Mouse (Mus musculus) myocyte (in vitro differentiated cells): ENCODE measurements around the gene Cenpf. TPM values are rescaled to one million over a fixed set of nuclear protein-coding genes. Genes with fewer than 3 reads are reported as not detected.
A peak's percentile ranks its signal among the peaks of the same experiment; 100 is the strongest.

Source experiments
- H3K27me3 ChIP-seq: one replicate; pipeline ENCODE4 v1.6.1; 2011; ENCODE audit not compliant: control insufficient read depth, insufficient read depth, insufficient read length
- H3K36me3 ChIP-seq: one replicate; pipeline ENCODE4 v1.6.1; 2011; ENCODE audit not compliant: control insufficient read depth, insufficient read depth
- H3K4me2 ChIP-seq: one replicate; pipeline ENCODE4 v1.6.1; 2011; ENCODE audit warnings: low read depth, control low read depth
- H3K4me3 ChIP-seq: one replicate; pipeline ENCODE4 v1.5.1; 2011; ENCODE audit warnings: mild to moderate bottlenecking, control low read depth, moderate library complexity
- H3K79me2 ChIP-seq: one replicate; pipeline ENCODE4 v1.6.1; 2011; ENCODE audit not compliant: control insufficient read depth, insufficient read depth
- H3ac ChIP-seq: one replicate; pipeline ENCODE4 v1.6.1; 2011; ENCODE audit not compliant: control insufficient read depth, insufficient read length
- CEBPB ChIP-seq: IDR thresholded peaks from 2 replicates; pipeline ENCODE4 v1.6.1; 2011; ENCODE audit warnings: mild to moderate bottlenecking, moderate library complexity; ENCODE audit not compliant: poor library complexity, insufficient read depth, severe bottlenecking
- E2F4 ChIP-seq: IDR thresholded peaks from one replicate; pipeline ENCODE4 v1.6.1; 2011; ENCODE audit warnings: mild to moderate bottlenecking, control low read depth, moderate library complexity; ENCODE audit not compliant: insufficient read depth
- MAX ChIP-seq: IDR thresholded peaks from one replicate; pipeline ENCODE4 v1.6.1; 2011; ENCODE audit warnings: low read depth, mild to moderate bottlenecking, control low read depth
- MYOD1 ChIP-seq, 3 experiments: IDR thresholded peaks; one replicate each; pipeline ENCODE4 v1.6.1; 2011; ENCODE audit warnings: control low read depth in 2 of 3, low read depth in 2 of 3, mild to moderate bottlenecking in 2 of 3, moderate library complexity in 1 of 3; ENCODE audit not compliant: insufficient read length in 2 of 3, control insufficient read depth in 1 of 3
- MYOG ChIP-seq, 3 experiments: IDR thresholded peaks; one replicate each; pipeline ENCODE4 v1.6.1; 2011; ENCODE audit warnings: control low read depth in 2 of 3, low read depth in 2 of 3, mild to moderate bottlenecking in 2 of 3; ENCODE audit not compliant: insufficient read length in 2 of 3, control insufficient read depth in 1 of 3, insufficient read depth in 1 of 3
- POLR2A ChIP-seq: IDR thresholded peaks from one replicate; pipeline ENCODE4 v1.6.1; 2011; ENCODE audit warnings: low read depth, mild to moderate bottlenecking, control low read depth, moderate library complexity; ENCODE audit not compliant: insufficient read length
- POLR2AphosphoS2 ChIP-seq: IDR thresholded peaks from one replicate; pipeline ENCODE4 v1.6.1; 2011; ENCODE audit warnings: low read depth, control low read depth; ENCODE audit not compliant: insufficient read length
- REST ChIP-seq: IDR thresholded peaks from one replicate; pipeline ENCODE4 v1.6.1; 2011; ENCODE audit warnings: mild to moderate bottlenecking, control low read depth, moderate library complexity; ENCODE audit not compliant: insufficient read depth, insufficient read length
- SRF ChIP-seq: IDR thresholded peaks from one replicate; pipeline ENCODE4 v1.6.1; 2011; ENCODE audit warnings: low read depth; ENCODE audit not compliant: control insufficient read depth, insufficient read length
- TCF12 ChIP-seq: IDR thresholded peaks from one replicate; pipeline ENCODE4 v1.6.1; 2011; ENCODE audit warnings: mild to moderate bottlenecking, control low read depth; ENCODE audit not compliant: poor library complexity, insufficient read depth, severe bottlenecking
- TCF3 ChIP-seq: IDR thresholded peaks from one replicate; pipeline ENCODE4 v1.6.1; 2011; ENCODE audit warnings: low read depth, control low read depth; ENCODE audit not compliant: insufficient read length
- USF1 ChIP-seq: IDR thresholded peaks from one replicate; pipeline ENCODE4 v1.6.1; 2011; ENCODE audit warnings: low read depth, mild to moderate bottlenecking, control low read depth, moderate library complexity
- polyA plus RNA-seq: library from polyadenylated mRNA; unstranded; fragments of >200 nt; fragmentation: generic; extraction: Trizol; gene quantifications from one replicate; pipeline ENCODE4 v1.2.1, GENCODE M21; 2012; ENCODE audit warnings: missing spikeins

Cenpf gene
- polyA plus RNA-seq, 1 experiment = 2.2 TPM

GRCm38 (mm10) chr1:189715915-189716797 is 28.3 kb upstream of the Cenpf start:
- Histone ChIP-seq H3K4me2 (peak overlapping the region; percentile 71), H3ac (no peak overlapping the region), H3K27me3 (no peaks in the 10 kb centered on the region), H3K36me3 (no peaks in the 10 kb centered on the region), H3K4me3 (no peak overlapping the region), H3K79me2 (no peaks in the 10 kb centered on the region)
- TF ChIP-seq TCF3 = no peak
- TF ChIP-seq SRF = no peak
- TF ChIP-seq MAX = no peak
- TF ChIP-seq USF1 = no peak
- TF ChIP-seq POLR2A = no peak
- TF ChIP-seq TCF12 = no peak
- no peak for TF ChIP-seq CEBPB

- no peak overlapping the region for H3K4me2 ChIP-seq
Observed at GRCm38 (mm10) chr1:189709001-189709400, 21.1 kb upstream of the Cenpf start.

GRCm38 (mm10) chr1:189707419-189707818 is 19.5 kb upstream of the Cenpf start:
- Histone ChIP-seq H3K27me3 (no peaks in the 10 kb centered on the region), H3K4me2 (no peak overlapping the region), H3K36me3 (no peaks in the 10 kb centered on the region), H3ac (no peak overlapping the region), H3K4me3 (no peak overlapping the region), H3K79me2 (no peaks in the 10 kb centered on the region)
- TF ChIP-seq REST (no peak), MYOG (IDR thresholded peaks at IDR 0.05; ENCODE audit: control insufficient read depth in 1 of 3, insufficient read depth in 1 of 3, insufficient read length in 2 of 3, low read depth in 2 of 3) (no peak), TCF12 (no peak), POLR2AphosphoS2 (no peak), SRF (no peak), MAX (no peak), CEBPB (no peak), POLR2A (no peak), E2F4 (no peak), USF1 (no peak), MYOD1 (IDR thresholded peaks at IDR 0.05; ENCODE audit: control insufficient read depth in 1 of 3, insufficient read length in 2 of 3, low read depth in 2 of 3) (no peak), TCF3 (no peak)

More at GRCm38 (mm10) chr1:189709001-189709400, 21.1 kb upstream of the Cenpf start:
- TF ChIP-seq MYOD1 (IDR thresholded peaks at IDR 0.05; ENCODE audit: control insufficient read depth in 1 of 3, insufficient read length in 2 of 3, low read depth in 2 of 3) = no peak
- no peak for TF ChIP-seq REST
- TF ChIP-seq MAX = no peak
- no peak for TF ChIP-seq E2F4
- no peak for TF ChIP-seq USF1
- TF ChIP-seq POLR2AphosphoS2 = no peak
- TF ChIP-seq CEBPB = no peak
- TF ChIP-seq TCF3 = no peak
- TF ChIP-seq SRF = no peak
- Histone ChIP-seq H3K4me3 (no peak overlapping the region), H3K79me2 (no peaks in the 10 kb centered on the region), H3ac (no peak overlapping the region), H3K36me3 (no peaks in the 10 kb centered on the region), H3K27me3 (no peaks in the 10 kb centered on the region)

- Histone ChIP-seq H3K36me3 (no peaks in the 10 kb centered on the region), H3K4me3 (no peak overlapping the region), H3K79me2 (no peaks in the 10 kb centered on the region), H3K27me3 (no peaks in the 10 kb centered on the region), H3K4me2 (no peak overlapping the region), H3ac (no peak overlapping the region)
- TF ChIP-seq POLR2A (no peak), TCF3 (no peak), POLR2AphosphoS2 (no peak), REST (no peak), MYOG (IDR thresholded peaks at IDR 0.05; ENCODE audit: control insufficient read depth in 1 of 3, insufficient read depth in 1 of 3, insufficient read length in 2 of 3, low read depth in 2 of 3) (no peak), SRF (no peak), USF1 (no peak)
Observed at GRCm38 (mm10) chr1:189707014-189707413, 19.1 kb upstream of the Cenpf start.

- Histone ChIP-seq H3K4me2 (no peak overlapping the region), H3ac (no peak overlapping the region), H3K4me3 (no peak overlapping the region), H3K79me2 (no peaks in the 10 kb centered on the region), H3K27me3 (no peaks in the 10 kb centered on the region), H3K36me3 (no peaks in the 10 kb centered on the region)
- no peak for TF ChIP-seq CEBPB
- TF ChIP-seq REST = no peak
- TF ChIP-seq TCF12 = no peak
- no peak for TF ChIP-seq MYOD1 (IDR thresholded peaks at IDR 0.05; ENCODE audit: control insufficient read depth in 1 of 3, insufficient read length in 2 of 3, low read depth in 2 of 3)
- no peak for TF ChIP-seq USF1
- no peak for TF ChIP-seq MYOG (IDR thresholded peaks at IDR 0.05; ENCODE audit: control insufficient read depth in 1 of 3, insufficient read depth in 1 of 3, insufficient read length in 2 of 3, low read depth in 2 of 3)
- TF ChIP-seq POLR2AphosphoS2 = no peak
- TF ChIP-seq E2F4 = no peak
- no peak for TF ChIP-seq SRF
- no peak for TF ChIP-seq POLR2A
- TF ChIP-seq MAX = no peak
Observed at GRCm38 (mm10) chr1:189706040-189706645, 18.3 kb upstream of the Cenpf start.
